Mouse (Mus musculus): Measurements from ENCODE around the gene Slc7a11. TPM values are rescaled to one million over a fixed set of nuclear protein-coding genes. Genes with fewer than 3 reads are reported as not detected.

Slc7a11 gene
- polyA plus RNA-seq, 1 experiment from 2014 or later = 1.2 TPM

DNA sequence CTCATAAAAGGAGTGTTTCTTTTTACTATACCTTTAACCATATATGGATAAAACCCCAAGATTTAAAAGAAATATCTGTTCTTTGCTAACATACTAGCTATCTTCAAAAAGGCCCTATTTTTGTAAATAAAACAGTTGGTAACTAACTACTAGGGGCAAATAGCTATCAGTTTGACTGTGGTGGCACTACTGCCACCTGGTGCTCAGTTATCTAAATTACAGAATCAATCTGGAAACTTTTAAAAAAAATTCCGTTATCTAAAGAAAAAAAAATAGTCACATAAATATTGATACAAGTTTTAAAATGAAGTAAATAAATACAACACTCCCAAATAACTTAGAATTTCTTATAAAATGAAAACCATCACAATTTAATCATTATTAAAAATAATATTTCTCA, 322.4 kb downstream of the Slc7a11 start:
- no peaks in the 10 kb centered on the region for H3K9me3 ChIP-seq (ENCODE audit: control insufficient read depth, low read length)
- H3K36me3 ChIP-seq (ENCODE audit: control insufficient read depth, insufficient read depth, low read length) = no peaks in the 10 kb centered on the region
- DNase-seq (ENCODE audit: low spot score) (no peak), ATAC-seq (ENCODE audit: insufficient read depth, low FRiP score, low TSS enrichment) (no peak)
- 60% methylated on average over 1 of the region's 1 CpGs for WGBS
- H3K4me3 ChIP-seq (ENCODE audit: low read depth, low read length) = no peak overlapping the region
- H3K27me3 ChIP-seq (ENCODE audit: control insufficient read depth, insufficient read depth, low read length) = no peaks in the 10 kb centered on the region
- no peak overlapping the region for H3K27ac ChIP-seq (ENCODE audit: low read depth, low read length)
- no peak overlapping the region for H3K4me2 ChIP-seq (ENCODE audit: low read depth)
- no peak overlapping the region for H3K9ac ChIP-seq (ENCODE audit: low read length)
- H3K4me1 ChIP-seq (ENCODE audit: control insufficient read depth, insufficient read depth, low read length) = no peaks in the 10 kb centered on the region

DNA sequence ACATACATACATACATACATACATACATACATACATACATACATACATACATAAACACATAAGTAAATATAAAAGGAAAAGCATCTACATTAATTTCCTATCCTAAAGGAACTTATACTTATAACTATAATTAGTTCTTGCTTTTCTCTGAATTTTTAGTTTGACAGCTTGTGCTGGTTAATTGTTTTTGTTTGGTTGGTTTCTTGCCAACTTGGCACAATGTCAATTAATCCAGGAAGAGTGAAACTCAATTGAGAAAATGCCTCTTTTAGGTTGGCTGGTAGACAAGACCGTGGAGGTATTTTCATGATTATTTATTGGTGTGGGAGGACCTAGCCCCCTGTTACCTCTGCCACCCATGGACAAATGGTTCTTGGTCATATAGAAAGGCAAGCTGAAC, 327.1 kb downstream of the Slc7a11 start:
- DNase-seq (ENCODE audit: low spot score) (no peak), ATAC-seq (ENCODE audit: insufficient read depth, low FRiP score, low TSS enrichment) (no peak)
- WGBS = 77% methylated on average over 1 of the region's 1 CpGs
- no peaks in the 10 kb centered on the region for H3K36me3 ChIP-seq (ENCODE audit: control insufficient read depth, insufficient read depth, low read length)
- H3K27me3 ChIP-seq (ENCODE audit: control insufficient read depth, insufficient read depth, low read length) = no peaks in the 10 kb centered on the region
- H3K27ac ChIP-seq (ENCODE audit: low read depth, low read length) = no peak overlapping the region
- no peak overlapping the region for H3K4me2 ChIP-seq (ENCODE audit: low read depth)
- H3K4me3 ChIP-seq (ENCODE audit: low read depth, low read length) = no peak overlapping the region
- H3K9me3 ChIP-seq (ENCODE audit: control insufficient read depth, low read length) = no peaks in the 10 kb centered on the region
- no peaks in the 10 kb centered on the region for H3K4me1 ChIP-seq (ENCODE audit: control insufficient read depth, insufficient read depth, low read length)
- no peak overlapping the region for H3K9ac ChIP-seq (ENCODE audit: low read length)

DNA sequence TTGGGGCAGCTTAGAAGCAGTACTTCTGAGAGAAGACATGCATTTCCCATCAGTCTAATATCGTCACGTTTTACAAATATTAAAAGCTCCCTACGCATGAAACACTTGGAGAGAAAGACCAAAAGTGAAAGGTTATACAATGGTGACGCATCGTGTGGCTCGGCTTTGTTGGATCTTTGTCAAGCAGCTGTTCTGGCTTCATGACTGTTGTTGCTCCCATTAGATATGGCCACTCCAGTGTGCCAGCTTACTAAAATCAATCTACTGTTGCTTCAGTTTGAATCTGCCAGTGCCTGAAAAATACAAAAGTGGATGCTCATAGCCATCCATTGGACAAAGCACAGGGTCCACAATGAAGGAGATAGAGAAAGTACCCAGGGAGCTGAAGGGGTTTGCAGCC, 337.9 kb downstream of the Slc7a11 start:
- no peak for DNase-seq (ENCODE audit: low spot score)
- Histone ChIP-seq H3K27ac (ENCODE audit: low read depth, low read length) (no peak overlapping the region), H3K4me3 (ENCODE audit: low read depth, low read length) (no peak overlapping the region), H3K4me1 (ENCODE audit: control insufficient read depth, insufficient read depth, low read length) (no peaks in the 10 kb centered on the region), H3K9me3 (ENCODE audit: control insufficient read depth, low read length) (no peaks in the 10 kb centered on the region), H3K9ac (ENCODE audit: low read length) (no peak overlapping the region), H3K27me3 (ENCODE audit: control insufficient read depth, insufficient read depth, low read length) (no peaks in the 10 kb centered on the region), H3K4me2 (ENCODE audit: low read depth) (no peak overlapping the region), H3K36me3 (ENCODE audit: control insufficient read depth, insufficient read depth, low read length) (no peaks in the 10 kb centered on the region)
- 88% methylated on average over 6 of the region's 6 CpGs for WGBS
- ATAC-seq (ENCODE audit: insufficient read depth, low FRiP score, low TSS enrichment) = no peak

GRCm38 (mm10) chr3:50094404-50095092, 348.9 kb downstream of the Slc7a11 start:
- no peak for DNase-seq (ENCODE audit: low spot score)
- H3K9me3 ChIP-seq (ENCODE audit: control insufficient read depth, low read length) = no peaks in the 10 kb centered on the region

GRCm38 (mm10) chr3:50076979-50077378, 366.4 kb downstream of the Slc7a11 start:
- no peak overlapping the region for H3K4me2 ChIP-seq (ENCODE audit: low read depth)
- ATAC-seq (ENCODE audit: insufficient read depth, low FRiP score, low TSS enrichment) (0 out of 2 replicates have a peak, but pooled peaks have one; percentile 45), DNase-seq (ENCODE audit: low spot score) (peak; percentile 64)
- no peaks in the 10 kb centered on the region for H3K27me3 ChIP-seq (ENCODE audit: control insufficient read depth, insufficient read depth, low read length)
- no peaks in the 10 kb centered on the region for H3K36me3 ChIP-seq (ENCODE audit: control insufficient read depth, insufficient read depth, low read length)
- H3K9ac ChIP-seq (ENCODE audit: low read length) = no peak overlapping the region
- H3K4me1 ChIP-seq (ENCODE audit: control insufficient read depth, insufficient read depth, low read length) = no peaks in the 10 kb centered on the region
- no peak overlapping the region for H3K27ac ChIP-seq (ENCODE audit: low read depth, low read length)
- WGBS = 21% methylated on average over 7 of the region's 7 CpGs
- no peak overlapping the region for H3K4me3 ChIP-seq (ENCODE audit: low read depth, low read length)
- H3K9me3 ChIP-seq (ENCODE audit: control insufficient read depth, low read length) = no peaks in the 10 kb centered on the region

More at GRCm38 (mm10) chr3:50094404-50095092, 348.9 kb downstream of the Slc7a11 start:
- Histone ChIP-seq H3K27me3 (ENCODE audit: control insufficient read depth, insufficient read depth, low read length) (no peaks in the 10 kb centered on the region), H3K36me3 (ENCODE audit: control insufficient read depth, insufficient read depth, low read length) (no peaks in the 10 kb centered on the region), H3K9ac (ENCODE audit: low read length) (no peak overlapping the region), H3K4me2 (ENCODE audit: low read depth) (no peak overlapping the region), H3K4me3 (ENCODE audit: low read depth, low read length) (no peak overlapping the region), H3K27ac (ENCODE audit: low read depth, low read length) (no peak overlapping the region), H3K4me1 (ENCODE audit: control insufficient read depth, insufficient read depth, low read length) (no peaks in the 10 kb centered on the region)
- no peak for ATAC-seq (ENCODE audit: insufficient read depth, low FRiP score, low TSS enrichment)
- WGBS = 67% methylated on average over 7 of the region's 7 CpGs

DNA sequence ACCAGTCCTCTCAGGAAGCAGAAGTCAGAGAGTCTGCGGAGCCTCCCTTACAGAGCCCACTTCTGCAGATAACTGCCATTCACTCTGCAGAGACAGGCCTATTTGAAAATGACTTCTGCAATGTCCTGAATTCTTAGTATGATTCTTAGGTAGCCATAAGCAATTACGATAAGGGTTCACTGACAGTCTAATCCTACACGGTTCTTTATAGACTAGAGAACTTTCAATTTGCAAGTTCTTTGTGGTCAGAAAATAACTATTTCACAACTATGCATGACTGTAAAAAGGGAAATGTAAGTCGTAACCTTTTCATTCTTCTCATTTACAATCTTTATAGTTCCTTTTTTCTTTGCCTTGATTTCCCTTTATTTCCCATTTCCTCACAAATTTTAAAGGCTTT, 380.0 kb downstream of the Slc7a11 start:
- H3K4me1 ChIP-seq (ENCODE audit: control insufficient read depth, insufficient read depth, low read length) = no peaks in the 10 kb centered on the region
- H3K36me3 ChIP-seq (ENCODE audit: control insufficient read depth, insufficient read depth, low read length) = no peaks in the 10 kb centered on the region
- no peak for ATAC-seq (ENCODE audit: insufficient read depth, low FRiP score, low TSS enrichment)
- no peaks in the 10 kb centered on the region for H3K9me3 ChIP-seq (ENCODE audit: control insufficient read depth, low read length)
- no peak overlapping the region for H3K27ac ChIP-seq (ENCODE audit: low read depth, low read length)
- no peak overlapping the region for H3K4me2 ChIP-seq (ENCODE audit: low read depth)
- no peak overlapping the region for H3K9ac ChIP-seq (ENCODE audit: low read length)
- H3K4me3 ChIP-seq (ENCODE audit: low read depth, low read length) = no peak overlapping the region
- no peak for DNase-seq (ENCODE audit: low spot score)
- H3K27me3 ChIP-seq (ENCODE audit: control insufficient read depth, insufficient read depth, low read length) = no peaks in the 10 kb centered on the region
- 89% methylated on average over 4 of the region's 4 CpGs for WGBS

GRCm38 (mm10) chr3:50044666-50045065, 398.7 kb downstream of the Slc7a11 start:
- Histone ChIP-seq H3K4me3 (ENCODE audit: low read depth, low read length) (no peak overlapping the region), H3K9ac (ENCODE audit: low read length) (no peak overlapping the region), H3K4me2 (ENCODE audit: low read depth) (no peak overlapping the region), H3K27me3 (ENCODE audit: control insufficient read depth, insufficient read depth, low read length) (no peaks in the 10 kb centered on the region), H3K27ac (ENCODE audit: low read depth, low read length) (no peak overlapping the region), H3K36me3 (ENCODE audit: control insufficient read depth, insufficient read depth, low read length) (no peaks in the 10 kb centered on the region), H3K9me3 (ENCODE audit: control insufficient read depth, low read length) (no peaks in the 10 kb centered on the region), H3K4me1 (ENCODE audit: control insufficient read depth, insufficient read depth, low read length) (no peaks in the 10 kb centered on the region)
- WGBS = 70% methylated on average over 5 of the region's 5 CpGs
- DNase-seq (ENCODE audit: low spot score) (no peak), ATAC-seq (ENCODE audit: insufficient read depth, low FRiP score, low TSS enrichment) (no peak)

- DNase-seq (ENCODE audit: low spot score) (no peak), ATAC-seq (ENCODE audit: insufficient read depth, low FRiP score, low TSS enrichment) (no peak)
- Histone ChIP-seq H3K4me2 (ENCODE audit: low read depth) (no peak overlapping the region), H3K27ac (ENCODE audit: low read depth, low read length) (no peak overlapping the region), H3K4me1 (ENCODE audit: control insufficient read depth, insufficient read depth, low read length) (no peaks in the 10 kb centered on the region), H3K9me3 (ENCODE audit: control insufficient read depth, low read length) (no peaks in the 10 kb centered on the region), H3K4me3 (ENCODE audit: low read depth, low read length) (no peak overlapping the region), H3K36me3 (ENCODE audit: control insufficient read depth, insufficient read depth, low read length) (no peaks in the 10 kb centered on the region), H3K27me3 (ENCODE audit: control insufficient read depth, insufficient read depth, low read length) (no peaks in the 10 kb centered on the region), H3K9ac (ENCODE audit: low read length) (no peak overlapping the region)
Observed at GRCm38 (mm10) chr3:50044160-50044559, 399.3 kb downstream of the Slc7a11 start.

- WGBS = 92% methylated on average over 2 of the region's 2 CpGs
- no peaks in the 10 kb centered on the region for H3K27me3 ChIP-seq (ENCODE audit: control insufficient read depth, insufficient read depth, low read length)
- H3K9ac ChIP-seq (ENCODE audit: low read length) = no peak overlapping the region
- H3K9me3 ChIP-seq (ENCODE audit: control insufficient read depth, low read length) = no peaks in the 10 kb centered on the region
- H3K36me3 ChIP-seq (ENCODE audit: control insufficient read depth, insufficient read depth, low read length) = no peaks in the 10 kb centered on the region
- DNase-seq (ENCODE audit: low spot score) (no peak), ATAC-seq (ENCODE audit: insufficient read depth, low FRiP score, low TSS enrichment) (no peak)
- H3K4me3 ChIP-seq (ENCODE audit: low read depth, low read length) = no peak overlapping the region
- H3K27ac ChIP-seq (ENCODE audit: low read depth, low read length) = no peak overlapping the region
- H3K4me1 ChIP-seq (ENCODE audit: control insufficient read depth, insufficient read depth, low read length) = no peaks in the 10 kb centered on the region
- no peak overlapping the region for H3K4me2 ChIP-seq (ENCODE audit: low read depth)
Observed at GRCm38 (mm10) chr3:50041141-50041540, 402.3 kb downstream of the Slc7a11 start.
